16 mouse cellular contexts compared by ENCODE assay signal in the genomic region with DNA sequence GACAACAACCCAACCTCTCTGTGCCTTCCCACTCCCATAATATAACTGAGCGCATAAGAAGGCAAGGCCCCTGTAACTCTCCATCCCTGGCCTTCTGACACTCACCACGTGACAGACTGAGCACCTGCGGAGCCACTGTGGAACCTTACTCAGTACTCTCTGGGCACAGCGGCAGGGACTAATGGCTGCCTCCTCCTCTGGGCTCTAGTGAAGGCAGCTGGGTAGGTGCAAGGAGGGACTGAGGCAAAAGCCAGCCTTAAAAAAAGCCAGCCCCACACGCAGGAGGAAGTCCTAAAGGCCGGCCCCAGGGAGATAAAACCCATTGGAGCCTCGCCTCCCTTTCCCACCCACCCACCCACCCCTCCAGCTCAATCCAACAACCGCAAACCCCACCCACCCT. TPM values are rescaled to one million over a fixed set of nuclear protein-coding genes. Genes with fewer than 3 reads are reported as not detected.
DNase-seq lines count a peak whose midpoint lies in the region; ATAC-seq and TF ChIP-seq lines count a peak whose summit lies in the region.
"Had no signal": no experiment of that assay in that cellular context is flagged by ENCODE, and none has a peak within 500 bp of the region (broad histone marks: within the 10 kb centered on the region; RNA-seq: fewer than 3 reads in every experiment).

No protein-coding gene starts in this region.

- DNase-seq in midbrain, embryonic 10.5 days (ENCODE audit: low spot score) = no peak
- no peak for DNase-seq in midbrain, postnatal 0 days (ENCODE audit: low spot score)
- DNase-seq in forebrain, embryonic 14.5 days (ENCODE audit: low spot score) = no peak
- DNase-seq in urinary bladder, adult 2 months (ENCODE audit: low spot score) = no peak
- no peak for DNase-seq in adrenal gland, postnatal 10 days
- DNase-seq: adrenal gland, postnatal 36 days; cerebellum, adult 2 months; kidney, adult 9 months; right cerebral cortex, postnatal 25 days had no signal

- H3K36me3 ChIP-seq in erythroblast, embryonic 14.5 days (ENCODE audit: control insufficient read depth) = no peaks in the 10 kb centered on the region; the same call in 1 of the 2 replicates
- peaks cover 51% of the 10 kb centered on the region for H3K36me3 ChIP-seq in midbrain, embryonic 10.5 days
- H3K36me3 ChIP-seq in midbrain, postnatal 0 days (ENCODE audit: insufficient read depth, low read length) = no peaks in the 10 kb centered on the region
- H3K36me3 ChIP-seq in forebrain, embryonic 14.5 days (ENCODE audit: control insufficient read depth, insufficient read depth, low read length) = peaks cover 33% of the 10 kb centered on the region; the same call in 1 of the 2 replicates
- H3K36me3 ChIP-seq in midbrain, embryonic 12.5 days = peaks cover 11% of the 10 kb centered on the region
- H3K36me3 ChIP-seq: stomach, embryonic 15.5 days had no signal

- H3K27me3 ChIP-seq in erythroblast, embryonic 14.5 days (ENCODE audit: control insufficient read depth) = no peaks in the 10 kb centered on the region
- no peaks in the 10 kb centered on the region for H3K27me3 ChIP-seq in midbrain, embryonic 10.5 days (ENCODE audit: low read depth, poor library complexity, severe bottlenecking)
- no peaks in the 10 kb centered on the region for H3K27me3 ChIP-seq in midbrain, postnatal 0 days (ENCODE audit: insufficient read depth, low read length)
- H3K27me3 ChIP-seq in forebrain, embryonic 14.5 days (replicated peaks; ENCODE audit: control insufficient read depth, insufficient read depth, low read length) = no peaks in the 10 kb centered on the region
- no peaks in the 10 kb centered on the region for H3K27me3 ChIP-seq in midbrain, embryonic 12.5 days
- H3K27me3 ChIP-seq: Patski; stomach, embryonic 15.5 days had no signal

- H3K4me3 ChIP-seq in erythroblast, embryonic 14.5 days (replicated peaks) = peak overlapping the region; percentile 52
- peak overlapping the region; percentile 7; the same call in 1 of the 2 replicates for H3K4me3 ChIP-seq in midbrain, embryonic 10.5 days
- H3K4me3 ChIP-seq in midbrain, postnatal 0 days (ENCODE audit: low read depth, low read length) = no peak overlapping the region
- H3K4me3 ChIP-seq in forebrain, embryonic 14.5 days (ENCODE audit: low read depth, low read length) = no peak overlapping the region
- no peak overlapping the region for H3K4me3 ChIP-seq in midbrain, embryonic 12.5 days
- H3K4me3 ChIP-seq: limb, embryonic 10.5 days; stomach, embryonic 15.5 days had no signal

- no peaks in the 10 kb centered on the region for H3K9me3 ChIP-seq in erythroblast, embryonic 14.5 days (ENCODE audit: control insufficient read depth, low read length)
- 0 out of 2 replicates have a peak, but pooled peaks cover 3% of the 10 kb centered on the region for H3K9me3 ChIP-seq in midbrain, embryonic 10.5 days (replicated peaks)
- no peaks in the 10 kb centered on the region for H3K9me3 ChIP-seq in midbrain, postnatal 0 days (ENCODE audit: low read length)
- H3K9me3 ChIP-seq in forebrain, embryonic 14.5 days (replicated peaks; ENCODE audit: control insufficient read depth, low read length) = no peaks in the 10 kb centered on the region
- no peaks in the 10 kb centered on the region for H3K9me3 ChIP-seq in midbrain, embryonic 12.5 days
- H3K9me3 ChIP-seq: limb, embryonic 10.5 days; stomach, embryonic 15.5 days had no signal

- H3K27ac ChIP-seq in midbrain, embryonic 10.5 days (replicated peaks) = peak overlapping the region; percentile 46; the same call in 1 of the 2 replicates
- no peak overlapping the region for H3K27ac ChIP-seq in midbrain, postnatal 0 days (ENCODE audit: low read depth, low read length)
- H3K27ac ChIP-seq in forebrain, embryonic 14.5 days (ENCODE audit: low read depth, low read length) = no peak overlapping the region
- 0 out of 2 replicates have a peak overlapping the region, but pooled peaks have one; percentile 7 for H3K27ac ChIP-seq in midbrain, embryonic 12.5 days (replicated peaks)
- H3K27ac ChIP-seq: limb, embryonic 10.5 days; macrophage; stomach, embryonic 15.5 days had no signal

- H3K4me1 ChIP-seq in erythroblast, embryonic 14.5 days (ENCODE audit: control insufficient read depth) = peaks cover 67% of the 10 kb centered on the region
- H3K4me1 ChIP-seq in midbrain, embryonic 10.5 days = peaks cover 75% of the 10 kb centered on the region
- peaks cover 23% of the 10 kb centered on the region for H3K4me1 ChIP-seq in midbrain, postnatal 0 days (ENCODE audit: insufficient read depth, low read length)
- H3K4me1 ChIP-seq in forebrain, embryonic 14.5 days (ENCODE audit: control insufficient read depth, insufficient read depth, low read length) = peaks cover 52% of the 10 kb centered on the region
- H3K4me1 ChIP-seq in midbrain, embryonic 12.5 days = peaks cover 64% of the 10 kb centered on the region

- ATAC-seq in erythroblast, adult 5-6 weeks (replicated peaks; ENCODE audit: low FRiP score, poor library complexity, severe bottlenecking) = no peak
- ATAC-seq in midbrain, postnatal 0 days (ENCODE audit: low FRiP score) = no peak
- ATAC-seq in forebrain, embryonic 14.5 days = no peak
- no peak for ATAC-seq in midbrain, embryonic 12.5 days (ENCODE audit: low FRiP score, low read depth)
- ATAC-seq: Patski had no signal

- no peak overlapping the region for H3K4me2 ChIP-seq in midbrain, postnatal 0 days (ENCODE audit: low read depth, low read length, poor library complexity, severe bottlenecking)
- peak overlapping the region; percentile 27 for H3K4me2 ChIP-seq in forebrain, embryonic 14.5 days (ENCODE audit: low read length)
- peak overlapping the region; percentile 21; the same call in 1 of the 2 replicates for H3K4me2 ChIP-seq in midbrain, embryonic 12.5 days (replicated peaks)
- H3K4me2 ChIP-seq: stomach, embryonic 15.5 days had no signal

- TF ChIP-seq CTCF in midbrain, postnatal 0 days (IDR thresholded peaks at IDR 0.05) = no peak

- H3K9ac ChIP-seq in midbrain, postnatal 0 days (replicated peaks; ENCODE audit: low read length, poor library complexity, severe bottlenecking) = no peak overlapping the region
- H3K9ac ChIP-seq in forebrain, embryonic 14.5 days (ENCODE audit: low read length) = no peak overlapping the region
- H3K9ac ChIP-seq in midbrain, embryonic 12.5 days (replicated peaks) = no peak overlapping the region
- H3K9ac ChIP-seq: stomach, embryonic 15.5 days had no signal

- 24% methylated on average over 8 of the region's 8 CpGs for WGBS in midbrain, embryonic 10.5 days
- 25% methylated on average over 8 of the region's 8 CpGs for WGBS in midbrain, postnatal 0 days
- WGBS in forebrain, embryonic 14.5 days = 19% methylated on average over 8 of the region's 8 CpGs
- WGBS in midbrain, embryonic 12.5 days = 24% methylated on average over 7 of the region's 8 CpGs

RNA-seq across cellular contexts. Expression of gene Tnrc18, which starts 17.3 kb away (rescaled TPM):
- polyA plus RNA-seq in erythroblast, embryonic 14.5 days (2012) = 0.97 and 1.5 TPM in 2 replicates
- 5.4 and 7.9 TPM in 2 replicates for total RNA-seq in erythroblast, adult 5-6 weeks (2015; ENCODE audit: low replicate concordance)
- 5.0 and 6.0 TPM in 2 replicates for total RNA-seq in erythroblast, adult 5-6 weeks (2017; ENCODE audit: low replicate concordance)
- 18.7 and 23.2 TPM in 2 replicates for polyA plus RNA-seq in midbrain, embryonic 10.5 days (2016; fragmentation: Nextera tagmentation; extraction: Ambion mirVana)
- 114 and 142 TPM in 2 replicates for total RNA-seq in midbrain, postnatal 0 days (2014; rRNA removed)
- polyA plus RNA-seq in midbrain, postnatal 0 days (2015; fragmentation: Nextera tagmentation; extraction: Ambion mirVana) = 17.4 and 19.4 TPM in 2 replicates
- 27.5 and 36.6 TPM in 2 replicates for polyA plus RNA-seq in forebrain, embryonic 14.5 days (2014; fragmentation: Nextera tagmentation; extraction: Ambion mirVana)
- 61.1 and 64.1 TPM in 2 replicates for polyA plus RNA-seq in midbrain, embryonic 12.5 days (2016; fragmentation: Nextera tagmentation; extraction: Ambion mirVana)
- 21.4 and 49.1 TPM in 2 replicates for polyA plus RNA-seq in urinary bladder, adult 2 months (2012; rRNA removed)
- total RNA-seq in adrenal gland, postnatal 10 days (2021) = 10 to 100 TPM; 77.5 to 98.6 TPM

Comparison
In these comparisons a context has a peak if more than half of its experiments do, and no peak if none do; other contexts are left out.
1. H3K4me3 ChIP-seq: peak in erythroblast, embryonic 14.5 days (single experiment) and midbrain, embryonic 10.5 days (single experiment); none in midbrain, postnatal 0 days (single experiment), forebrain, embryonic 14.5 days (single experiment) and midbrain, embryonic 12.5 days (single experiment).
2. H3K27ac ChIP-seq: peak in midbrain, embryonic 10.5 days (single experiment) and midbrain, embryonic 12.5 days (single experiment); none in midbrain, postnatal 0 days (single experiment) and forebrain, embryonic 14.5 days (single experiment).